Mouse (Mus musculus) embryonic facial prominence, embryonic 12.5 days (tissue): Measurements from ENCODE around the gene Dok1. TPM values are rescaled to one million over a fixed set of nuclear protein-coding genes. Genes with fewer than 3 reads are reported as not detected.

Experiments
- ATAC-seq: fragments of 200-750 bp; cut with Nextera tagmentation; 2 replicates; pipeline ENCODE4 v1.8.0; 2017; ENCODE audit not compliant: insufficient number of reproducible peaks, insufficient read depth, low FRiP score, low TSS enrichment
- H3K27ac ChIP-seq: fragments of 300-500 bp; sonication (generic); 2 replicates; pipeline ENCODE4 v1.5.1; 2016; ENCODE audit warnings: mild to moderate bottlenecking
- H3K27me3 ChIP-seq: fragments of 300-500 bp; sonication (generic); 2 replicates; pipeline ENCODE4 v1.6.1; 2016; ENCODE audit warnings: mild to moderate bottlenecking, moderate library complexity
- H3K36me3 ChIP-seq: fragments of 300-500 bp; sonication (generic); 2 replicates; pipeline ENCODE4 v1.6.1; 2016; ENCODE audit warnings: mild to moderate bottlenecking
- H3K4me1 ChIP-seq: fragments of 300-500 bp; sonication (generic); 2 replicates; pipeline ENCODE4 v1.6.1; 2016
- H3K4me2 ChIP-seq: fragments of 300-500 bp; sonication (generic); replicated peaks from 2 replicates; pipeline ENCODE4 v1.6.1; 2016; ENCODE audit warnings: mild to moderate bottlenecking, moderate library complexity
- H3K4me3 ChIP-seq: fragments of 300-500 bp; sonication (generic); 2 replicates; pipeline ENCODE4 v1.5.1; 2016; ENCODE audit warnings: mild to moderate bottlenecking
- H3K9ac ChIP-seq: fragments of 300-500 bp; sonication (generic); 2 replicates; pipeline ENCODE4 v1.6.1; 2016; ENCODE audit warnings: mild to moderate bottlenecking, moderate library complexity
- H3K9me3 ChIP-seq: fragments of 300-500 bp; sonication (generic); 2 replicates; pipeline ENCODE4 v1.6.1; 2016; ENCODE audit warnings: mild to moderate bottlenecking, moderate library complexity
- WGBS: fragments of 180-500 bp; shearing (Covaris S2); methylation state at CpG from one replicate; pipeline ENCODE4 v1.1.7; 2016; 5-methylcytosine and 5-hydroxymethylcytosine counted together
- polyA plus RNA-seq: library from polyadenylated mRNA; unstranded; fragments of >200 nt; fragmentation: Nextera tagmentation; extraction: Ambion mirVana; gene quantifications from 2 replicates; pipeline ENCODE4 v1.2.1, GENCODE M21; 2016

Dok1 gene
- polyA plus RNA-seq, 1 experiment from 2014 or later: 11.8 TPM

DNA sequence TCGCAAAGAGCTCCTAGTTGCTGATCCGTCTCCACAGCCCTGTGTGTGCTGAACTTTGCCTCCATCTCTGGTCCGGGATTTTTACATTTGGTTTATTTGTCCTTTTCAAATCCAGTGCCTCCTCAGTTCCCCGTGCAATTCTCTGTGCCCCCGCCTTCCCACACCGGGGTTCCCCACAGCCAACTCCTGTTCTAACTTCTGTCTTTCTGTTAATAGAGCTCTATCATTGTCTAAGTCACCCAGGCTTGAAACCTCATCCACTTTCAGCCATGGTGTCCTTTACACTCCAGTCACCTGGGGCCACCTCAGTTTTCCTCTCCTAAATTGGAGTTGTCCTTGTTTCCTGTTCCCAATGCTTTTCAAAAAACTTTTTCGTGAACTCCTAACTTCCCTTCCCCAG lies 22.0 kb downstream of the Dok1 start:
- no peak overlapping the region for H3K4me2 ChIP-seq
- H3K27ac ChIP-seq: no peak overlapping the region
- H3K4me3 ChIP-seq: no peak overlapping the region
- H3K9me3 ChIP-seq: no peaks in the 10 kb centered on the region
- H3K27me3 ChIP-seq: no peaks in the 10 kb centered on the region
- H3K9ac ChIP-seq: no peak overlapping the region
- no peak for ATAC-seq
- WGBS: 86% methylated on average over 7 of the region's 7 CpGs
- no peaks in the 10 kb centered on the region for H3K36me3 ChIP-seq
- H3K4me1 ChIP-seq: no peaks in the 10 kb centered on the region

DNA sequence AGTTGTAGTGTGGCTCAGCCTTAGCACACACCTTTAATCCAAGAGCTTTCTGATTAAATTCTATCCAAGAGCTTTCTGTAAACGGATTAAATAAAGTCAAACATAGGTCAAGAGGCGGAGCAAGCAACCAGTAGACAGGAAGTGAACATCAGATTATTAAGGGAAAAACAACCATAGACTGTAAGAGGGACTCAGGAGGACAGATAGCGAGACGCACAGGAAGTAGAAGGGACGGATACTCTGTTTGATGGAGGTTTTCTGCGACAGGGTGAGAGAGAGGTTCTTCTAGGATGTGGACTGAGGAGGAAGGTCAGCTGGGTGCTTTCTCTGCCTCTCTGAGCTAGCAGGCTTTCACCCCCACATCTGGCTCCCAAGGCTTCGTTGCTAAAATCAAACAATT lies 23.3 kb downstream of the Dok1 start:
- Histone ChIP-seq H3K4me3 (no peak overlapping the region), H3K27ac (no peak overlapping the region), H3K4me2 (no peak overlapping the region), H3K27me3 (no peaks in the 10 kb centered on the region), H3K9ac (no peak overlapping the region), H3K4me1 (0 out of 2 replicates have a peak, but pooled peaks cover 4% of the 10 kb centered on the region), H3K9me3 (no peaks in the 10 kb centered on the region), H3K36me3 (no peaks in the 10 kb centered on the region)
- no peak for ATAC-seq
- 63% methylated on average over 7 of the region's 7 CpGs for WGBS

DNA sequence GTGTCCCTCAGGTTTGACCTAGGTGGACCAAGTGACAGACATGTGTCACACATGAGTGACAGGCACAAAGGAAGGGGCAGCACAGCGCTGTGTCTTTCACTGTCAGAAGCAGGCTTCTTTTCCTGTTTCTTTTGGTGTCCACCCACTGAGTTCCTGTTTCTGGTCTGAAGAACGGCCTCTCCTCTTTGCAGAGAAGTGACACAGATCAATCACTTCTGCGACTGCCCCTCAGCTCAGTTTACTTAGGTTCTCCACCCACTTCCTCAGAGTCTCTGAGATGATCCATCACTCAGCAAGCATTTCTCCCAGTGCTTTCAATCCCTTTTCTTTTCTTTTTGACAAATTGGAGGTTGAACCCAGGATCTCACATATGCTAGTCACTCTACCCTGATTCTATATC lies 24.6 kb downstream of the Dok1 start:
- Histone ChIP-seq H3K4me3 (no peak overlapping the region), H3K36me3 (no peaks in the 10 kb centered on the region), H3K4me2 (no peak overlapping the region), H3K27me3 (no peaks in the 10 kb centered on the region), H3K9me3 (no peaks in the 10 kb centered on the region), H3K27ac (no peak overlapping the region), H3K4me1 (0 out of 2 replicates have a peak, but pooled peaks cover 6% of the 10 kb centered on the region), H3K9ac (no peak overlapping the region)
- ATAC-seq: no peak
- WGBS: 64% methylated on average over 3 of the region's 3 CpGs

DNA sequence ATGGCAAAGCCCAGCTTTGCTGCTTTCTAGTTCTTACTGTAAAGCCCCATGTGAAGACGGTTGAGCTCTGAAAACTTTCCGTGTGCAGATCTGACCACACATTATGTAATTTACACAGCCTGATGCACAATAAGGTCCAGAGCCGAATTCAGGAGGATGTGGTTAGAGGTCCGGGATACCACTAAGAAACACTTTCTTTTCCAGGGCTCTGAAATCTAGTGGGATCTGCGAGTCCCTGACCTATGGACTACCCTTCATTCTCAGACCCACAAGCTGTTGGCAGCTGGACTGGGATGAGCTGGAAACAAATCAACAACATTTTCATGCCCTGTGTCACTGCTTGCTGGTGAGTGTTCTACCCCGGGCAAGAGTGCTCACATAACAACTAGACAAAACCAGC lies 27.2 kb downstream of the Dok1 start:
- Histone ChIP-seq H3K9me3 (no peaks in the 10 kb centered on the region), H3K9ac (no peak overlapping the region), H3K4me2 (no peak overlapping the region), H3K36me3 (no peaks in the 10 kb centered on the region), H3K27ac (no peak overlapping the region), H3K4me3 (no peak overlapping the region), H3K27me3 (no peaks in the 10 kb centered on the region), H3K4me1 (0 out of 2 replicates have a peak, but pooled peaks cover 6% of the 10 kb centered on the region)
- no peak for ATAC-seq
- 79% methylated on average over 6 of the region's 6 CpGs for WGBS

DNA sequence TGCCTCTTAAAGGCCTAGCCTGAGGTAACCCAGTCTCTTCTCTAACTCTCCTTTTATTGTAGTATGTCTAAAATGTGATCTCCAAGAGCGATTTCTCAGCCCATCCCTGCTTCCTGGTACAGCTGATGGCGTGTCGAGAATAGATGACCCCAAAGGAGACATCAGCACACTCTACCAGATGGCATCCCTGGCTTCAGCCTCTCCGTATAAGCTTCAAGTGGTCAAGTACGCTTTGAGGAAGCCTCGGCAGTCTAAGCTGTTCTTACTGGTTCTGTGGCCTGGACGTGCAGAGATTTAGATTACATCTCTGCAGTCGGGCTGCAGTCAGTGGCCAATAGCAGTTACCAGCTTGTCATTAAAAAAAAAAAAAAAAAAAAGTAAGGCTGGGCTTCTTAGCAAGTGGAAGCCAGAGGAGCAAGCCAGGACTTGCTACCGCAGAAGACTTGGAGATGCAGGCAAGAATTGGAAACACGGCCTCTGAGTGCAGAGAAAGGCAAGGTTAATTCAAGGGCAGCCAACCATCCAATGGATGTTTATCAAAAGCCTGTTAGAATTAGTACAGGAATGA lies 27.7 kb downstream of the Dok1 start:
- 73% methylated on average over 10 of the region's 10 CpGs for WGBS
- Histone ChIP-seq H3K4me1 (0 out of 2 replicates have a peak, but pooled peaks cover 6% of the 10 kb centered on the region), H3K4me2 (no peak overlapping the region), H3K27ac (no peak overlapping the region), H3K4me3 (no peak overlapping the region), H3K9ac (no peak overlapping the region), H3K9me3 (no peaks in the 10 kb centered on the region), H3K27me3 (no peaks in the 10 kb centered on the region), H3K36me3 (no peaks in the 10 kb centered on the region)
- ATAC-seq: no peak

DNA sequence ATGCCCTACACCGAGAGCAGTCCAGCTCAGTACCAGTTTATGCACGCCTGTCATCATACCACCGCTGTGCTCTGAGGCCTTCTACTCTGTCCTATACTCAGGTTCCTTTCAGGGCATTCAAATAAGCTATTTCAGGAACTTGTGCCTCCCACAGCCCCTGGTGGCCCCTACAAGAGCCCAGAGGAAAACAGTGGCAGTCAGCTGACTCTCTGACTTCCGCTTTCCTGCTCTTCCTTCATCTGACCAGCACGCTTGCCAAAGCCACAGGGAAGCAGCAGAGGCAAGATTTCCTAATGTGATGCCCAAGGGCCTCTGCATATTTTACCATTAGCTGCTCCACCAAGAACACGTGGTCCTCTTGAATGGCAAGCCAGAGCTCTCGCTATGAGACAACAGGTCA lies 28.4 kb downstream of the Dok1 start:
- no peak for ATAC-seq

DNA sequence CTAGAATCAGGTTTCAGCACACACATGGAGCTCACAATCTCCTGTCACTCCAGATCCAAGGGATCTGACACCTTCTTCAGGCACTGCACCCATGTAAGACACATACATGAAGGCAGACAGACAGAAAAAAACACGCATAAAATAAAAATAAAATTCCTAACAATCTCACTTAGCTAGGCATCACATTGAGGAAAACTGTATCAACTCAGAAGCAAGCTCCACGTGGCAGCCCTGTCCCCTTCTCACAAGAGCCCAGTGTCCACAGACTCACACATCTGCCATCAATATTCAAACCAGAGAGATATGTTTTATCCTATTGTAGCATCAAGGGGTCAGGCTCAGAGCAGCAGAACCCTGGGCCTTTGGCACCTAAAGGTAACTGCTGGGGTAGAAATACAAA lies 29.0 kb downstream of the Dok1 start:
- Histone ChIP-seq H3K9ac (no peak overlapping the region), H3K27ac (no peak overlapping the region), H3K4me1 (0 out of 2 replicates have a peak, but pooled peaks cover 6% of the 10 kb centered on the region), H3K4me3 (no peak overlapping the region), H3K4me2 (no peak overlapping the region), H3K36me3 (no peaks in the 10 kb centered on the region), H3K9me3 (no peaks in the 10 kb centered on the region), H3K27me3 (peaks cover 4% of the 10 kb centered on the region; the same call in 1 of the 2 replicates)
- no peak for ATAC-seq
- WGBS: 65% methylated on average over 2 of the region's 2 CpGs

More for the DNA sequence above, 28.4 kb downstream of the Dok1 start:
- peaks cover under 1% of the 10 kb centered on the region; the same call in 1 of the 2 replicates for H3K27me3 ChIP-seq
- WGBS: 49% methylated on average over 7 of the region's 7 CpGs
- no peak overlapping the region for H3K4me3 ChIP-seq
- no peaks in the 10 kb centered on the region for H3K36me3 ChIP-seq
- no peaks in the 10 kb centered on the region for H3K9me3 ChIP-seq
- 0 out of 2 replicates have a peak, but pooled peaks cover 6% of the 10 kb centered on the region for H3K4me1 ChIP-seq
- no peak overlapping the region for H3K27ac ChIP-seq
- H3K4me2 ChIP-seq: no peak overlapping the region
- no peak overlapping the region for H3K9ac ChIP-seq

DNA sequence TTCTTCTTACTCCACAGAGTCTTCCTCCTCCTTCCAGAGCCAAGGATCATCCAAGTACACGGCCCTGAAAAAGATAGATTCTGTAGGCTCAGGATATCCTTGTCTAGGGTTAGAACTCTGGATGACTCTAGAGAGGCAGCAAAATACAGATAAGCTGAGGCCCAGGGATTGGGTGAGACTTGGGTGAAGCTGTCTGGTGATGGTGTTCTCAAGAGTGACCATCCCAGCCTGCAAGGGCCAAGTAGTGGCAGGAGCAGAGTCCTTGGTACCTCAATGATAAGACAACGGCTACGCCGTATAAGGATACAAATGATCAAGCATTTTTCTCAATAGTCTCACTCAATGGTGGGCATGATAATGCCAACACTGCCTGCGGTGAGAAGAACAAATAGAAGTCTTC lies 29.4 kb downstream of the Dok1 start:
- Histone ChIP-seq H3K4me3 (no peak overlapping the region), H3K4me2 (no peak overlapping the region), H3K9me3 (no peaks in the 10 kb centered on the region), H3K4me1 (0 out of 2 replicates have a peak, but pooled peaks cover 6% of the 10 kb centered on the region), H3K27ac (no peak overlapping the region), H3K36me3 (no peaks in the 10 kb centered on the region), H3K27me3 (peaks cover 4% of the 10 kb centered on the region; the same call in 1 of the 2 replicates), H3K9ac (no peak overlapping the region)
- no peak for ATAC-seq
- WGBS: 86% methylated on average over 5 of the region's 5 CpGs

DNA sequence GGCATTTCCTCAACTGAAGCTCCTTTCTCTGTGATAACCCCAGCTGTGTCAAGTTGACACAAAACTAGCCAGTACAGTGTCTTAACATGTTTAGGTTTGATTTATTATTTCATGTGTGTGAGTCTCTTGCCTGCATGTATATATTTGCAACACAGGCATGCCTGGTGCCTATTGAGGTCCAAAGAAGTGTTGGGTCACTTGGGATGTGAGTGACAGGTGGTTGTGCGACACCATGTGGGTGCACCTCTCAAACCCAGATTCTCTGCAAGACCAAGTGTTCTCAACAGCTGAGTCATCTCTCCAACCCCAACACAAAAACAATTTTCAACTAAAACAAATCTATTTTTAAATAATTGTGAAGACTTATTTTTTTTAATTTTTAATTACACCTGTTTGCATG lies 30.2 kb downstream of the Dok1 start:
- no peak for ATAC-seq
- WGBS: 87% methylated on average over 1 of the region's 1 CpGs
- Histone ChIP-seq H3K9me3 (no peaks in the 10 kb centered on the region), H3K27ac (no peak overlapping the region), H3K9ac (no peak overlapping the region), H3K4me1 (0 out of 2 replicates have a peak, but pooled peaks cover 6% of the 10 kb centered on the region), H3K4me3 (no peak overlapping the region), H3K36me3 (no peaks in the 10 kb centered on the region), H3K4me2 (no peak overlapping the region), H3K27me3 (peaks cover 4% of the 10 kb centered on the region; the same call in 1 of the 2 replicates)

DNA sequence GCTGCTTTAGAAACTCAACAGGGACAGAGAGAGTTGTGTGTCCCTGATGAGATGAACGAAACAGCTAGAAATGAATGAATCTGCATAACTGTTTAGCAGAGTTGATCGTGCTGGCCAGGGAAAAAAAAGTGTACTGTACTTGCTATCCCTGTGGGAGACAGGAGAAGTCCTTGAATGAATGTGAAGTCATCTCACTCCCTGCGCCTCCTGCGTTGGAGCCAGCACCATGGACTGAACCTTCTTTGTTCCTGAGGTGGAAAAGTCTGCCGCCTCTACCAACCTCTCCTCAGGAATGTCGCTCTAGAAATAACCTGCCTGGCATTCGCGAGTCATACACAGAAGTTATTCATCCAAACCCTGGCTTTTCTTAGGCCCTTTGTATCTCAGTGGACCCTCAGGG lies 33.3 kb downstream of the Dok1 start:
- no peaks in the 10 kb centered on the region for H3K36me3 ChIP-seq

DNA sequence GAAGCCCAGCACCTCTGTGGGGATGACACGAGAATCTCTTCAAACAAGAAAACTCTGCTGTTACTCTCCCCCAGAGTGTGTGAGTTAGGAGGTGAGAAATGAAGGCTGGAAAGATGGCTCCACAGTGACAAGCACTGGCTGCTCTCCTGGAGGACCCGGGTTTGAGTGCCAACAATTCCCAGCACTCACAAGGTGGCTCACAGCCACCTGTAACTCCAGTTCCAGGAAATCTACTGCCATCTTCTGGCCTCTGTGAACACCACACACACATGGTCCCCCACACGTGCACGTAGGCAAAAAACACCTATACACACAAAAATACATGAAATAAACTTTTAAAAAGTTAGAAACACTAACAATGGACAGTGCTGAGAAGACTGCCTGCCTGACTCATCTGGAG lies 34.9 kb downstream of the Dok1 start:
- peaks cover 4% of the 10 kb centered on the region; the same call in 1 of the 2 replicates for H3K27me3 ChIP-seq
- no peaks in the 10 kb centered on the region for H3K9me3 ChIP-seq
- H3K4me1 ChIP-seq: no peaks in the 10 kb centered on the region
- ATAC-seq: no peak
- H3K36me3 ChIP-seq: no peaks in the 10 kb centered on the region
- 71% methylated on average over 4 of the region's 4 CpGs for WGBS
- H3K4me2 ChIP-seq: no peak overlapping the region
- no peak overlapping the region for H3K4me3 ChIP-seq
- H3K9ac ChIP-seq: no peak overlapping the region
- no peak overlapping the region for H3K27ac ChIP-seq

More for the DNA sequence above, 33.3 kb downstream of the Dok1 start:
- Histone ChIP-seq H3K9me3 (no peaks in the 10 kb centered on the region), H3K27me3 (peaks cover 4% of the 10 kb centered on the region; the same call in 1 of the 2 replicates), H3K4me3 (no peak overlapping the region), H3K4me1 (0 out of 2 replicates have a peak, but pooled peaks cover 2% of the 10 kb centered on the region), H3K9ac (no peak overlapping the region), H3K27ac (no peak overlapping the region), H3K4me2 (no peak overlapping the region)
- no peak for ATAC-seq
- WGBS: 29% methylated on average over 8 of the region's 8 CpGs

DNA sequence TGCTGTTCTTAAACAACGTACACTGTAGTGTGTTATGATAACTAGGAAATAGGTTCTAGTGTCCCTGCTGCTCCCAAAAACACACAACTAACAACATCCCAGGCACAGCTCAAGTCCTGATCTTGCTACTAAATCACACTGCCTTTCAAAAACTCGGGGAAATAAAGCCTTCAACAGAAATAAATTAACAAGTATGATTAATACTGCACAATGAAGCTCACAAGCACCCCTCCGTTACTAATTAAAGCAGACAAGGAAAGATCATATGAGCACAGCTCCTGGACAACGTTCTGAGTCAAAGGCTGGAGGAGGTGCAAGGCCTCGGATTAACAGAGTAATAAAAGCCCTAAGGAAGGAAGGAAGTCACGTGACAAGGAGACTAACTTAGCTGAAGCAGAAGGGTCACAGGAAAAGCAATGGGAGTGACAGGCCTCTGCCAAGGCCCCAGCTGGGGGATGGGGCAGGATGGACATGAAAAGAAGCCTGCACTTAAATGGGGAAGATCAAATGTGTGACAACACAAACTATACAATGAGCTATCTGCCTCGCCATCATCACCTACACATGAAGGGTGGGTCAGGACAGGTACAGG lies 35.7 kb downstream of the Dok1 start:
- H3K27ac ChIP-seq: 0 out of 2 replicates have a peak overlapping the region, but pooled peaks have one; percentile 17
- no peak overlapping the region for H3K9ac ChIP-seq
- peaks cover 4% of the 10 kb centered on the region; the same call in 1 of the 2 replicates for H3K27me3 ChIP-seq
- no peak; the same call in 1 of the 2 replicates for ATAC-seq
- no peaks in the 10 kb centered on the region for H3K9me3 ChIP-seq
- 50% methylated on average over 7 of the region's 7 CpGs for WGBS
- 0 out of 2 replicates have a peak overlapping the region, but pooled peaks have one; percentile 7 for H3K4me3 ChIP-seq
- H3K36me3 ChIP-seq: no peaks in the 10 kb centered on the region
- peak overlapping the region; percentile 33; the same call in 1 of the 2 replicates for H3K4me2 ChIP-seq
- no peaks in the 10 kb centered on the region for H3K4me1 ChIP-seq
